Mouse (Mus musculus) kidney, adult 2 months (tissue): ENCODE measurements at regions not wholly inside any gene's neighbourhood (a gene's known extent, or its start where the extent isn't known, plus 50 kb on each side); places are given as distances from the start of the nearest gene placed in this dataset.

Experiments
- CTCF ChIP-seq: fragments of 200-500 bp; conservative IDR thresholded peaks from 2 replicates; pipeline ENCODE4 v1.5.1; 2011; ENCODE audit warnings: low read depth, mild to moderate bottlenecking, control low read depth, low read length, moderate library complexity, mixed read lengths; ENCODE audit not compliant: insufficient read depth, insufficient read length
- POLR2A ChIP-seq: fragments of 200-500 bp; IDR thresholded peaks from one replicate; pipeline ENCODE4 v1.6.1; 2011; ENCODE audit warnings: low read depth, low read length, control low read depth

DNA sequence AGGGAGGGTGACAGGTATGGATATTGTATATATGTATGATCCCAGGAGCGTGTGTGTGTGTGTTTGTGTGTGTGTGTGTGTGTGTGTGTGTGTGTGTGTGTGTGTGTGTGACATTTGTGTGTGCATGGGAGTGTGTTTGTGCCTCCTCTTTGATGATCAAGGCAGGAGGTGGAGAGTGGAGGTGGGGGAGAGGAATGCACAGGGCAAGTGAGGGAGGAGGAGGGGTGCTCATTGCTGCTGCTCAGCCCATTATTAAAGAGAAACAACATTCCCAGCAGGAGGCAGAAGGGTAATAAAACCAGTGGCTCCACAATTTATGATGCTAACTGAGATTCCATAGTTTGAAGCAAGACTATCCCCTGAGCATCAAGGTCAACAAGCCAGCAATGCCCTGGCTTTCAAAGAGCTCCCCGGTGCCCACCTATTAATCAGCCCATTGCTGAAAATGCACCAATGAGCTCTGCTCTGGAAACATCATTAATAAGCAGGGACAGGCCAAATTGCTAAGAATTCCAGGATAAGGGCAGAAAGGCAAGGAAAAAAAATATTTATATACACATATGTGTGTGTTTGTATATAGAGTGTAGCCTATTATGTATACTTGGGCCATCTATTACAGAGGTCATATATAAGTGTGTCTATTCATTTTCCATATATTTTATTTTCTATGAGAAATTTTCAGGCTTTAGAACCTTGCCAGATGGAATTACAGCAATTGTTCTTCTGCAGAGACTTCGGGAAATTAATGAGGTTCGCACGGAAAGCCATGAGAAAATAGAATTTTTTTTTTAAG lies 316.7 kb downstream of the Gm826 start:
- no peak for TF ChIP-seq CTCF
- no peak for TF ChIP-seq POLR2A
